Mouse (Mus musculus) retina, postnatal 7 days (tissue): ENCODE measurements around the gene Ddx42.
"Not testable (repeated sequence)": the region's sequence is repeated elsewhere in the genome, so short reads cannot be mapped to it uniquely, and the experiment has no call there.

Experiments
- DNase-seq: peaks from one replicate; pipeline ENCODE4 v3.0.0-alpha.2; 2012; ENCODE audit warnings: low read depth, low spot score

Ddx42 gene

GRCm38 (mm10) chr11:106201337-106202122 is 15.2 kb upstream of the Ddx42 start:
- no peak for DNase-seq

- no peak for DNase-seq
Observed at GRCm38 (mm10) chr11:106202123-106202465, 14.6 kb upstream of the Ddx42 start, which contains the start of gene Strada. Gene Strada, minus strand, starts transcription at chr11:106202168.

GRCm38 (mm10) chr11:106212771-106213170 is 4.0 kb upstream of the Ddx42 start:
- no peak for DNase-seq

GRCm38 (mm10) chr11:106214856-106215255 is 1.9 kb upstream of the Ddx42 start:
- no peak for DNase-seq

DNA sequence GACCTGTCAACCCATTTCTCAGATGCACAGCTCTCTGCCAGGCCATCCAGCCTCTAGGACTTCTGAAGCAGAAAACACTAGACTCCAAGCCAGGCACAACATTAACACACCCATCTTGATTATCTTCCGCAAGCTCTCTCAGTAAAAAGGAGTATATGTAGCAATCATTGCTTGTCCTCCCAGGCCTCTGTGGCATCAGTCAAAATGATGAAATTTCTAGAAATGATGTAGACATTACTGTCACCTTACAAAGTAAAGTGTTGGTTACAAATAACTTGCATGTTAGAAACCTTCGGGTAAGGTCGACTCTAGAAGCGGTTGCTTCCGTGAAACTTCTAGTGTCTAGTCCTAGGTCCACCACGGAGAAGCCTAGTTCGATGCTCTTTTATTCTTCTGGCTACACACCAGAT is 1.3 kb upstream of the Ddx42 start:
- DNase-seq, result no peak

DNA sequence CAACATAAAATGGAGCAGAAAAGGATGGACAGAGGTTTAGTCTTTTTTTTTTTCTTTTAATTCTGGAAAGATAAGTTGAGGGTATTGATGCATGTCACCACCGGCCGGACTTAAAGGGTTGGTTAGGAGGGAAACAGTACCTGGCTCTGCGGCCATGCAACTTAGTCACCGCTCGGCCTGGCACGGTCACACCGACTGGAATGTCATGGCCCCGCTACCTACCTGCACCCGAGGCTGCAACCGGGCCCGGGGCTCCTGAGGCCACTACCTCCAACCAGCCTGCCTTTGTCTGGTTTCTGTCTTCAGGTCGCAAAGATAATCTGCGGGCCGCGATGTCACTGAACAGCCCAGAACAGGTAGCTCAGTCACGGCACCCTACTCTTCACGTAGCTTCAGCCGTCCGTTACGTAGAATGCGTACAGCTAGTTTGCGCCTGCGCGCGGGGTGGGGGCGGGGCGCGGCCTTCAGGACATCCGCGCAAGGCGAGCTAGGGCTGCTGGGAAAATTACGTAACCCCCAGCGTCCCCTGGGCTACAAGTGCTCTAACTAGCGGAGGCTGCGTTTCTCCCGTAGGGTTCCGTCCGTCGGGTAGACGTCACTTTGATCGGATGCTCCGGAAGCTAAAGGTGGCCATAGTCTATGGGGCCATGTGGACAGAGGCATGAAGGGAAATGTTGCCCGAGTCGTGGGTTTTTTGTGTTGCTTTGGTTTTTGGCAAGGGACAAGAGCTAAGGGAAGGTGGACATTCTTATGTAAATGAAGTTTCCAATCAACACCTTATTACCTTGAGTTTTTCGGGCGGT is 598 bp upstream of the Ddx42 start, which contains the start of gene Ccdc47:
Gene Ccdc47 (minus strand): TSS at position 418 of the 803 bp plus-strand sequence.
- DNase-seq, result peak; percentile 98

GRCm38 (mm10) chr11:106220603-106221002 is 3.9 kb downstream of the Ddx42 start:
- DNase-seq, result no peak

DNA sequence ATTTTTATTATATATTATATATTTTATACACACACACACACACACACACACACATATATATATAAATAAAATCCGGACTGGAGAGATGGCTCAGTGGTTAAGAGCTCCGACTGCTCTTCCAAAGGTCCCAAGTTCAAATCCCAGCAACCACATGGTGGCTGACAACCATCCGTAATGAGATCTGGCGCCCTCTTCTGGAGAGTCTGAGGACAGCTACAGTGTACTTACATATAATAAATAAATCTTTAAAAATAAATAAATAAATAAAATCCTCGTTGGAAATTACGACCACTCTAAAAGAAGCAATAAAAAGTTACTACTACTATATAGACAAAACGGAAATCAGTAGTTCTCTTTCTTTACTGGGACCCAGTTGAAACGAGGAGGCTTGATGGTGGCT is 17.3 kb downstream of the Ddx42 start:
- not testable (repeated sequence) for DNase-seq

GRCm38 (mm10) chr11:106246834-106247233 is 30.1 kb downstream of the Ddx42 start:
- DNase-seq, result no peak

DNA sequence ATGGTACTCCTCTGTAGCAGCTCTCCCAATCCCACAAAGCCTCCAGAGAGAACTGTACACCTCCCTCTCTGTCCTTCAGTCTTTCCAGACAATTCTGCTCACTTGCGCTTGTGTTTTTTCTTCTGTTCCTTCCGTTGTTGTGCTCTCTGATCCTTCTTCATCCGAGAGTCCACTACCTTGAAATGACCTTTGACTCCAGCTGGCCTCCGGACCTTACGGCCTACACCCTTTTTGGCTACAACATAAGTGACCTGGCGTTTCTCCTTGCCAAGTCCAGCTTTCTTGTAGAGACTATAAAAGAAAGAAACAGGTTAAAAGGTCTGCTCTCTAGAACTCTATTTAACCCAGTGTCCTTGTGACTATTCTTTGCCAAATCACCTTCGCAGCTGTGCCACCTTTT is 32.6 kb downstream of the Ddx42 start:
- no peak for DNase-seq

GRCm38 (mm10) chr11:106254767-106255166 is 38.0 kb downstream of the Ddx42 start:
- DNase-seq, result no peak

GRCm38 (mm10) chr11:106255174-106255573 is 38.4 kb downstream of the Ddx42 start:
- DNase-seq, result no peak

DNA sequence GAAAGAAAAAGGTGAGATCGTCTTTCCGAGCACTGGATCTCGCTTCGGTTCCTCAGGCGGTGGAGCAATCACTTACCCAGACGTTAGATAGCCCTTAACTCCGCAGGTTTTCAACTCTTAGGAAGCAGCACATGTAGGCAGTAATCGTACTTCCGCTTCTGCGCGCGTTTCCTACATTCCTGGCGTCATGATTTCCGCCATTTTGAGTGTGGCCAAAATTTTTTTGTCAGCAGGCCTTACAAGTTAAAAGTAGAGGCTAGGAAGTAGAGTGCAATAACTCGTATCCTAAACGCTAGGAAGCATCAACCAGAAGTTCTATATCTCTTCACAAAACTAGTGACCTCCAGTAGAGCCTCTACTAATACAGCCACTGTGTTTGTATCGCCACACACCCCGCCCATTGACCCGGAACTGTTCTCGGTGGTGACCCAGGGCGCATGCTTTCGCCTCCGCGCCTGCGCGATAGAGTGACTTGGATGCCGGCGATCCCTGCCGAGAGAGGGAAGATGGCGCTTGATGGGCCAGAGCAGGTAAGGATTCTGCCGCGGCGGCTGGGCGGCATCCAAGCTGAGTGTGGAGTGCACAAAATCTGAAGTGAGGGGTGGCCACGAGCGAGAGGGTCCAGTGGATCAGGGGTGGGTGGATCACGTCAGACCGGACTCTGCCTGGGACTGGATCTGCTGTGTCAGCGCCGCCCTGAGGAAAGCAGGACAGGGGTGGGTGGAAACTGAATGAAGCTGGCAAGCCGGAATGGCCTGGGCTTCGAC is 39.1 kb downstream of the Ddx42 start, which contains the start of the genes Ftsj3 and Psmc5:
Gene Ftsj3 (minus strand): TSS at position 395 of the 767 bp plus-strand sequence.
Gene Psmc5 (plus strand): TSS at position 470 of the 767 bp plus-strand sequence.
- peak; percentile 97 for DNase-seq

DNA sequence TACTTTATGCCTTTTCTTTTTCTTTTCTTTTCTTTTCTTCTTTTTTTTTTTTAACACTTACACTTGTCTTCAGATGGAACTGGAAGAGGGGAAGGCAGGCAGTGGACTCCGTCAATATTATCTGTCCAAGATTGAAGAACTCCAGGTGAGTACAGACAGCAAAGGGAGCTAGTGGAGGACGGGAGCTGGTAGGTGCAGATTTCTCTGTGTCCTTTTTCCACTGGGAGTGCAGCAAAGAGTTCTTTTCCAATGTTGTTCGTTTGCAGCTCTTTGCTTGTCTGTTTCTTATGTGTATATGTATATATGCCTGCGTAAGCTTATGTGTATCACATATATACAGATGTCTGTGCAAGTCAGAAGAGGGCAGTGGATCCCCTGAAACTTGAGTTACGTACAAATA is 40.0 kb downstream of the Ddx42 start:
- DNase-seq, result no peak

DNA sequence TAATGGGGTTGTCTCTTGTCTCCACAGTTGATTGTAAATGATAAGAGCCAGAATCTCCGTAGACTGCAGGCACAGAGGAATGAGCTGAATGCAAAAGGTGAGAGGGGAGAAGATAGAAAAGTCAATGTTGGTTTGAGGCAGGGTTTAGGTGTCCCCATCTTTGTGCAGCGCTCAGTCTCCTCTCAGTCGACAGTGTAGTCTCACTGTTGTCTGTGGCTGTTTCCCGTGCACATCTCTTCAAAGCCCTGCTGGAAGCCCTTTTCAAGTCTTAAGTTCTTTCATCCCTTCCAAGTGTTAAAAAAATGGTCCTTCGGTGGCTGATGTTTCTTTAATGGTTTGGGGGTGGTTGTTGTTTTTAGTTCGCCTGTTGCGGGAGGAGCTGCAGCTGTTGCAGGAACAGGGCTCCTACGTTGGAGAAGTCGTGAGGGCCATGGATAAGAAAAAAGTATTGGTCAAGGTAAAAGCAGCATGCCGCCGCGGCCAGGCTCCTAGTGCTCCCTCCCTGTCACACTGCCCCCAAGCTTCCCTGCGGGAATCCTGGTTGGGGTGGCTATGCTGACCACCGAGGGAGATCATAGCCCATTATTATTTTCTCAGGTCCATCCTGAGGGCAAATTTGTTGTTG is 44.2 kb downstream of the Ddx42 start:
- DNase-seq, result no peak

GRCm38 (mm10) chr11:106263963-106264362 is 47.2 kb downstream of the Ddx42 start:
- DNase-seq, result no peak

- DNase-seq, result no peak
Observed at GRCm38 (mm10) chr11:106264988-106265387, 48.3 kb downstream of the Ddx42 start.

DNA sequence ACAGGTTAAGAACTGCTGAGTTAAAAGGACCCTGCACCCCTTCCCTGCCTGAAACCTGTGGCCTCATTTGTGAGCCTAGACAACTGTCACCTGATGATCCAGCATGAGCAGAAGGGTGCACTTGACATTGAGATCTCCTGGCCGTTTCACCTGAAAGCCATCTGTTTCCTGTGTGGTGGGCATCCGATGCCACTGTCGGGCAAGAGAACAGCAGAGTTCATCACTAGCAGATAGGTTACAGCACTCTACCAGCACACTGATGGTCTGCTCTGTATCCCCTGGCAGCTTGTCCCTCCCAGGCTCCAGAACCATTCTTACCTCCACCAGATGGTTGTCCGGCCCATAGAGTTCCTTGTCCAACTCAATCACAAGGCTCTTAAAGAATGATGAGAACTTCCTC is 48.8 kb downstream of the Ddx42 start:
- DNase-seq, result no peak

GRCm38 (mm10) chr11:106266431-106266830 is 49.7 kb downstream of the Ddx42 start:
- no peak for DNase-seq

DNA sequence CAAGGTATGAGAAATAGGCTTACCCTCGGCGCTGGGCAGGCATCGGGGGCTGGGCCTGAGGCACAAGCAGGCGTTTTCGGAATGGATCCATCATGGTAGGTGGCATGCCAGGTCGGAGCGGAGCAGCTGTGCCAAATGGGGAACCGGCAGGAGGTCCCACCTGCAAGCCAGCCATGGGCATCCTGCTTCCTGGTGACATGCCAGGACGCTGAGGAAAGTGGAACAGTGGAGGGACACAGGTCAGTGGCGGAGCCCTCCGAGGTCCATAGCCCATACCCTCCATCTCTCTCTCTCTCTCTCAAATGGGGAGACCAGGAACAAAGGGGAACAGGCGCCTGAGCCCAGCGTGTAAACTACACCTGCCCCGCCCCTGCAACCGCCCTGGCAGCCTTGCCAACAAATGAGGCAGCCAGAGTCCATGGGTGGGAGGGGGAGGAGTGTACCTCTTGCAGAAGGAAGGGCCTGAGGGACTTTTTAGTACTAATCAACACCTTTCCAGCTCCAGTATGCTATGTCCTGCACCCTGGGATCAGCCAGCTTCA is 50.7 kb downstream of the Ddx42 start:
- no peak for DNase-seq

DNA sequence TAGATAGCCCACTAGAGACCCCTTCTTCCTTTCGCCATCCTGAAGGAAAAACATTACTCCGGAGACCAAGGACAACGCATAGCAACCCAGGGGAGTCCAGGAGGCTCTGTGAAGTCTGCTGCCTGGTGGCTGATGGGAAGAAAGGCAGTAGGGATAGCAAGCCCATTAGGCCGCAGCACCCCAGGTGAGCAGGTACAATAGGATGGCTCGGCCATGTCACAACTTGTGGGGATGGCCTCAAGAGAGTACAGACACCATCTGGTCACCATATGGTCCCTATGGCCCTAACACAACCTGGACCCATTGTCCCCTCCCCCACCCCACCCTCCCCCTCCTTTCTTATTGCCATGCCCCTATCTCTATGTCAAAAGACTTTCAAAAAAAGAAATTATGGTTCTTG is 51.1 kb downstream of the Ddx42 start:
- DNase-seq, result no peak
